Mouse (Mus musculus) C2C12 (cell line): ENCODE data around the gene Pds5b.

Experiments used
- CEBPB ChIP-seq: IDR thresholded peaks from one replicate; pipeline ENCODE4 v1.6.1; 2011; ENCODE audit warnings: low read depth, mild to moderate bottlenecking, control low read depth, moderate library complexity
- CTCF ChIP-seq: IDR thresholded peaks from one replicate; pipeline ENCODE4 v1.5.1; 2011; ENCODE audit not compliant: control insufficient read depth, insufficient read depth, insufficient read length
- FOSL1 ChIP-seq: IDR thresholded peaks from one replicate; pipeline ENCODE4 v1.8.0; 2011; ENCODE audit warnings: mild to moderate bottlenecking, low read length; ENCODE audit not compliant: poor library complexity, insufficient read depth, severe bottlenecking
- MAX ChIP-seq: IDR thresholded peaks from one replicate; pipeline ENCODE4 v1.6.1; 2011; ENCODE audit warnings: mild to moderate bottlenecking, control low read depth
- MYOD1 ChIP-seq: IDR thresholded peaks from one replicate; pipeline ENCODE4 v1.6.1; 2011; ENCODE audit warnings: low read depth; ENCODE audit not compliant: control insufficient read depth, insufficient read length
- USF1 ChIP-seq: IDR thresholded peaks from one replicate; pipeline ENCODE4 v1.6.1; 2011; ENCODE audit warnings: low read depth, mild to moderate bottlenecking, control low read depth, moderate library complexity

GRCm38 (mm10) chr5:150702714-150703113 lies 29.2 kb downstream of the Pds5b start:
- TF ChIP-seq CTCF (no peak), FOSL1 (no peak), CEBPB (no peak), MAX (no peak), USF1 (no peak), MYOD1 (no peak)
